Mouse (Mus musculus) hindbrain, postnatal 0 days (tissue): ENCODE data around the gene Olfr571. TPM values are rescaled to one million over a fixed set of nuclear protein-coding genes. Genes with fewer than 3 reads are reported as not detected.

Source experiments
- ATAC-seq: fragments of 200-750 bp; cut with Nextera tagmentation; 2 replicates; pipeline ENCODE4 v1.8.0; 2017; ENCODE audit warnings: mild to moderate bottlenecking, moderate TSS enrichment, moderate library complexity
- DNase-seq: peaks from one replicate; pipeline ENCODE4 v3.0.0-alpha.2; 2015; ENCODE audit warnings: low spot score
- H3K27ac ChIP-seq: fragments of 300-500 bp; sonication (generic); 2 replicates; pipeline ENCODE4 v1.5.1; 2014; ENCODE audit warnings: mild to moderate bottlenecking
- H3K27me3 ChIP-seq: fragments of 300-500 bp; sonication (generic); 2 replicates; pipeline ENCODE4 v1.6.1; 2014; ENCODE audit warnings: low read length, mixed read lengths; ENCODE audit not compliant: insufficient read depth
- H3K36me3 ChIP-seq: fragments of 300-500 bp; sonication (generic); 2 replicates; pipeline ENCODE4 v1.6.1; 2014; ENCODE audit warnings: low read length, mixed read lengths; ENCODE audit not compliant: insufficient read depth
- H3K4me1 ChIP-seq: fragments of 300-500 bp; sonication (generic); 2 replicates; pipeline ENCODE4 v1.6.1; 2014; ENCODE audit warnings: antibody characterized with exemption, low read length, mixed read lengths; ENCODE audit not compliant: insufficient read depth
- H3K4me2 ChIP-seq: fragments of 300-500 bp; sonication (generic); 2 replicates; pipeline ENCODE4 v1.6.1; 2014; ENCODE audit warnings: low read depth, mild to moderate bottlenecking, low read length, moderate library complexity, mixed read lengths
- H3K4me3 ChIP-seq: fragments of 300-500 bp; sonication (generic); 2 replicates; pipeline ENCODE4 v1.5.1; 2014; ENCODE audit warnings: low read length
- H3K9ac ChIP-seq: fragments of 300-500 bp; sonication (generic); replicated peaks from 2 replicates; pipeline ENCODE4 v1.6.1; 2014; ENCODE audit warnings: mild to moderate bottlenecking, low read length, moderate library complexity, mixed read lengths
- H3K9me3 ChIP-seq: fragments of 300-500 bp; sonication (generic); 2 replicates; pipeline ENCODE4 v1.6.1; 2016; ENCODE audit warnings: low read length, mixed read lengths
- CTCF ChIP-seq: IDR thresholded peaks from 2 replicates; pipeline ENCODE4 v1.5.1; 2016; ENCODE audit warnings: antibody characterized with exemption, control low read depth, low read depth
- whole genome bisulfite sequencing: fragments of 180-500 bp; shearing (Covaris S2); extraction: QIAGEN DNeasy Blood & Tissue Kit; methylation state at CpG from one replicate; pipeline ENCODE4 v1.1.7; 2014; 5-methylcytosine and 5-hydroxymethylcytosine counted together
- polyA plus RNA-seq: library from polyadenylated mRNA; unstranded; fragments of >200 nt; fragmentation: Nextera tagmentation; extraction: Ambion mirVana; gene quantifications from 2 replicates; pipeline ENCODE4 v1.2.1, GENCODE M21; 2015
- total RNA-seq: library from RNA; depleted of rRNA; stranded (reverse); fragments of >200 nt; gene quantifications from 2 replicates; pipeline ENCODE4 v1.2.3, GENCODE M21; 2014

The Olfr571 gene
- total and polyA plus RNA-seq, 2 experiments from 2014 or later = not detected

DNA sequence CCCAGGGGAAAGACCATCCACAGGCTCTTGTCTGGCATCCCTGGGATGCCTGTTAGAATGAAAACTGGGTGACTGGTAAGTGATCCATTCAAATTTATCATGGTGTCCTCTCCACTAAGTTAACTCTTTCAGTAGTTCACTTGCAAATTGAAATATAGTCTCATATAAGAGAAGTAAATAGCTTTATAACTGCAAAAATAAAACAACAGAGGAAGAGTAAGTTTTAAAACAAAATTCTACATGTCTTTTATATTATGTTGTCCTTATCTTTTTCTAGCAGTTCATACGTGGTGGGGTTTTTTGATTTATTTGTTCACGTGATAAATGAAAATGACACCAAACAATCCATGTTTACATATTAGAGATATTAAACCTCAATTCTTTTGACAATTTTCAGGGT lies 25.1 kb upstream of the Olfr571 start, which contains the start of gene Olfr573-ps1:
TSS of gene Olfr573-ps1 (minus strand) at position 101 of the 400 bp plus-strand sequence.
- no peaks in the 10 kb centered on the region for H3K27me3 ChIP-seq

GRCm38 (mm10) chr7:102927105-102927504 lies 9.8 kb upstream of the Olfr571 start:
- ATAC-seq = no peak
- H3K9me3 ChIP-seq = no peaks in the 10 kb centered on the region
- no peak for DNase-seq
- H3K27me3 ChIP-seq = no peaks in the 10 kb centered on the region
- no peak overlapping the region for H3K27ac ChIP-seq
- no peaks in the 10 kb centered on the region for H3K36me3 ChIP-seq
- H3K4me2 ChIP-seq = no peak overlapping the region
- no peaks in the 10 kb centered on the region for H3K4me1 ChIP-seq
- H3K4me3 ChIP-seq = no peak overlapping the region
- no peak for TF ChIP-seq CTCF
- 72% methylated on average over 3 of the region's 3 CpGs for WGBS
- no peak overlapping the region for H3K9ac ChIP-seq

More for the DNA sequence above, 25.1 kb upstream of the Olfr571 start, which contains the start of gene Olfr573-ps1:
- no peaks in the 10 kb centered on the region for H3K4me1 ChIP-seq
- H3K9me3 ChIP-seq = no peaks in the 10 kb centered on the region
- no peak within 1 kb of the TSS for H3K4me2 ChIP-seq
- H3K4me3 ChIP-seq = no peak within 1 kb of the TSS
- H3K27ac ChIP-seq = no peak within 1 kb of the TSS
- TF ChIP-seq CTCF = no peak
- H3K36me3 ChIP-seq = no peaks in the 10 kb centered on the region
- no peak for DNase-seq
- ATAC-seq = no peak
- H3K9ac ChIP-seq = no peak within 1 kb of the TSS
- WGBS = 90% methylated on average over 2 of the region's 2 CpGs

DNA sequence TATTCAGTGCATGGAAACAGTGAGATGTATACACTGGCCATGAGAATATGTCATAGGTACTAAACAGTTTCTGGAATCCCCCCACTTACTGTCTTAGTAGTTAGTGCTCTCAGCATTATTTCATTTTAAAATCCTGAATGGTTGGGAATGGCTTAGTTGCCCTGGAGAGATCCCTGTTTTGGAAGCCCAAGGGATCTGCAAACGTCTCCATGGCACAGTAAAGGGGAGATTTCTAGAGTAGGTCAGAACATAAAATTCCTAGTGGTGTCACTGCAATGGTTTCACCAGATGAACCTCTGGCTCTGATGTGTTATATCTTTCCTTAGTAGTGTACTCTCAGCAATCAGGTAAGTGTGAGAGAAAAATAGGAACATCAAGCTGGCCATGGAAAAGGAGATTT lies 6.8 kb upstream of the Olfr571 start, which contains the start of gene Olfr572:
TSS of gene Olfr572 (plus strand) at position 301 of the 400 bp plus-strand sequence.
- H3K9ac ChIP-seq = no peak within 1 kb of the TSS
- H3K27me3 ChIP-seq = no peaks in the 10 kb centered on the region
- ATAC-seq (no peak), DNase-seq (no peak)
- WGBS = 63% methylated on average over 1 of the region's 1 CpGs
- H3K27ac ChIP-seq = no peak within 1 kb of the TSS
- H3K9me3 ChIP-seq = no peaks in the 10 kb centered on the region
- H3K4me2 ChIP-seq = no peak within 1 kb of the TSS
- no peaks in the 10 kb centered on the region for H3K4me1 ChIP-seq
- no peak within 1 kb of the TSS for H3K4me3 ChIP-seq
- H3K36me3 ChIP-seq = no peaks in the 10 kb centered on the region
- no peak for TF ChIP-seq CTCF

DNA sequence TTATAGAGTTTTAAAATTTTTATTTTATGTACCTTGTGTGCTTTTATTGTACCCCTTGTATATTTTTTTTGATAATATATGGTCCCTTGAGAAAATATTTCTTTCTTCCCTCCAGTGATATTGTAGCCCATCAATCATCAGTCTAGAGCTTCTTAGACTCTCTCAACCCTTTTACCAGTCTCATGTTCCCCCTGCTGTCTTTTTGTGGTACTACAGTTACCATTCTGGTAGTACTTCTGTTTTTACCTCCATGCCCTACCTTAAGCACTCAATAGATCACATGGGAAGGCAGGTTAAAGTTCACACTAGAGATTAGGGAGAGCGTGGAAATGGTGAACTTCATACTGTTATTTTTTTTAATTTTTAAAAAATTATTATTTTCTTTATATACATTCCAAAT lies 2.3 kb upstream of the Olfr571 start:
- Histone ChIP-seq H3K4me1 (no peaks in the 10 kb centered on the region), H3K27me3 (no peaks in the 10 kb centered on the region), H3K4me2 (no peak overlapping the region), H3K36me3 (no peaks in the 10 kb centered on the region), H3K27ac (no peak overlapping the region), H3K9ac (no peak overlapping the region), H3K9me3 (no peaks in the 10 kb centered on the region), H3K4me3 (no peak overlapping the region)
- 14% methylated on average over 1 of the region's 1 CpGs for WGBS
- TF ChIP-seq CTCF = peak; percentile 82
- ATAC-seq (peak; percentile 56), DNase-seq (peak; percentile 75)

- Histone ChIP-seq H3K9ac (no peak overlapping the region), H3K4me3 (no peak overlapping the region), H3K4me1 (no peaks in the 10 kb centered on the region), H3K36me3 (no peaks in the 10 kb centered on the region), H3K4me2 (no peak overlapping the region), H3K9me3 (no peaks in the 10 kb centered on the region), H3K27ac (no peak overlapping the region), H3K27me3 (no peaks in the 10 kb centered on the region)
- ATAC-seq (no peak), DNase-seq (no peak)
- no peak for TF ChIP-seq CTCF
- 82% methylated on average over 5 of the region's 5 CpGs for WGBS
These were observed 931 bp downstream of the Olfr571 start for GRCm38 (mm10) chr7:102916405-102916804.

- WGBS = 42% methylated on average over 1 of the region's 1 CpGs
- H3K4me2 ChIP-seq = no peak overlapping the region
- no peaks in the 10 kb centered on the region for H3K36me3 ChIP-seq
- H3K27ac ChIP-seq = no peak overlapping the region
- no peaks in the 10 kb centered on the region for H3K9me3 ChIP-seq
- no peak for ATAC-seq
- H3K4me1 ChIP-seq = no peaks in the 10 kb centered on the region
- TF ChIP-seq CTCF = no peak
- no peak for DNase-seq
- no peak overlapping the region for H3K9ac ChIP-seq
- no peaks in the 10 kb centered on the region for H3K27me3 ChIP-seq
- no peak overlapping the region for H3K4me3 ChIP-seq
These were observed 2.1 kb downstream of the Olfr571 start for GRCm38 (mm10) chr7:102915261-102915660.

DNA sequence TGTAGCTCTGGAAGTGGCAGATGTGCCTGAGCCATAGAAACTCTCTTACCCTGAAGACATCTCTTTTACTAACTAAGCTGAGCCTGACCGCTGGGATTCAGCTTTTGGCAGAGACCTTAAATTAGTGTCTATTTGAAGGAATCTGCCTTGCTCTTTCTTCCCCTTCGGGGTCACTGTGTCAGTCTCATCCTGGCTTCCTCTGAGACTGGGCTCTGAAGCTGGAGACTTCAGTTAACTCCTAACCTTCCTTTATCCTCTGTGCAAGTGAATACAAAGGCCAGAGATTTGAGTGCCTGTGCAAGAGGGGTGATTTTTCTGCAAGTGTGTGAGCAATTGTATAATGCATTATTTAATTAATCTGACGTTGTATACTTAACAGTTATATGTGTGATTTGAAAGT lies 26.6 kb downstream of the Olfr571 start, which contains the start of gene Olfr569:
TSS of gene Olfr569 (minus strand) at position 101 of the 400 bp plus-strand sequence.
- DNase-seq (no peak), ATAC-seq (no peak)
- WGBS = 68% methylated on average over 3 of the region's 3 CpGs
- Histone ChIP-seq H3K4me2 (no peak within 1 kb of the TSS), H3K9ac (no peak within 1 kb of the TSS), H3K4me3 (no peak within 1 kb of the TSS), H3K27me3 (no peaks in the 10 kb centered on the region), H3K9me3 (no peaks in the 10 kb centered on the region), H3K27ac (no peak within 1 kb of the TSS), H3K4me1 (no peaks in the 10 kb centered on the region), H3K36me3 (no peaks in the 10 kb centered on the region)
- no peak for TF ChIP-seq CTCF
